Mouse (Mus musculus) heart, embryonic 11.5 days (tissue): ENCODE measurements around the gene Otulin. TPM values are rescaled to one million over a fixed set of nuclear protein-coding genes. Genes with fewer than 3 reads are reported as not detected.

ENCODE experiments used
- ATAC-seq: fragments of 200-750 bp; cut with Nextera tagmentation; replicated peaks from 2 replicates; pipeline ENCODE4 v1.8.0; 2017; ENCODE audit warnings: moderate library complexity; ENCODE audit not compliant: insufficient number of reproducible peaks, low FRiP score, low TSS enrichment
- H3K27ac ChIP-seq: fragments of 300-500 bp; sonication (generic); 2 replicates; pipeline ENCODE4 v1.5.1; 2014; ENCODE audit warnings: mild to moderate bottlenecking, low read depth, low read length
- H3K27me3 ChIP-seq: fragments of 300-500 bp; sonication (generic); 2 replicates; pipeline ENCODE4 v1.6.1; 2014; ENCODE audit warnings: mild to moderate bottlenecking, low read length, mixed read lengths; ENCODE audit not compliant: control insufficient read depth, insufficient read depth
- H3K36me3 ChIP-seq: fragments of 300-500 bp; sonication (generic); 2 replicates; pipeline ENCODE4 v1.6.1; 2014; ENCODE audit warnings: mild to moderate bottlenecking, low read length, moderate library complexity, mixed read lengths; ENCODE audit not compliant: control insufficient read depth, insufficient read depth
- H3K4me1 ChIP-seq: fragments of 300-500 bp; sonication (generic); 2 replicates; pipeline ENCODE4 v1.6.1; 2014; ENCODE audit warnings: low read length; ENCODE audit not compliant: control insufficient read depth, insufficient read depth
- H3K4me2 ChIP-seq: fragments of 300-500 bp; sonication (generic); 2 replicates; pipeline ENCODE4 v1.6.1; 2014; ENCODE audit warnings: mild to moderate bottlenecking, moderate library complexity
- H3K4me3 ChIP-seq: fragments of 300-500 bp; sonication (generic); 2 replicates; pipeline ENCODE4 v1.5.1; 2014; ENCODE audit warnings: low read depth, low read length
- H3K9ac ChIP-seq: fragments of 300-500 bp; sonication (generic); 2 replicates; pipeline ENCODE4 v1.6.1; 2014; ENCODE audit warnings: mild to moderate bottlenecking, low read depth, low read length, moderate library complexity
- H3K9me3 ChIP-seq: fragments of 300-500 bp; sonication (generic); replicated peaks from 2 replicates; pipeline ENCODE4 v1.6.1; 2016; ENCODE audit warnings: low read length; ENCODE audit not compliant: control insufficient read depth
- WGBS: fragments of 180-500 bp; shearing (Covaris S2); extraction: QIAGEN DNeasy Blood & Tissue Kit; methylation state at CpG from one replicate; pipeline ENCODE4 v1.1.7; 2014; ENCODE audit not compliant: insufficient replicate concordance; 5-methylcytosine and 5-hydroxymethylcytosine counted together
- polyA plus RNA-seq: library from polyadenylated mRNA; unstranded; fragments of >200 nt; fragmentation: Nextera tagmentation; extraction: Ambion mirVana; gene quantifications from 2 replicates; pipeline ENCODE4 v1.2.1, GENCODE M21; 2014

Gene Otulin
- polyA plus RNA-seq, 1 experiment from 2014 or later, result 26.7 TPM

DNA sequence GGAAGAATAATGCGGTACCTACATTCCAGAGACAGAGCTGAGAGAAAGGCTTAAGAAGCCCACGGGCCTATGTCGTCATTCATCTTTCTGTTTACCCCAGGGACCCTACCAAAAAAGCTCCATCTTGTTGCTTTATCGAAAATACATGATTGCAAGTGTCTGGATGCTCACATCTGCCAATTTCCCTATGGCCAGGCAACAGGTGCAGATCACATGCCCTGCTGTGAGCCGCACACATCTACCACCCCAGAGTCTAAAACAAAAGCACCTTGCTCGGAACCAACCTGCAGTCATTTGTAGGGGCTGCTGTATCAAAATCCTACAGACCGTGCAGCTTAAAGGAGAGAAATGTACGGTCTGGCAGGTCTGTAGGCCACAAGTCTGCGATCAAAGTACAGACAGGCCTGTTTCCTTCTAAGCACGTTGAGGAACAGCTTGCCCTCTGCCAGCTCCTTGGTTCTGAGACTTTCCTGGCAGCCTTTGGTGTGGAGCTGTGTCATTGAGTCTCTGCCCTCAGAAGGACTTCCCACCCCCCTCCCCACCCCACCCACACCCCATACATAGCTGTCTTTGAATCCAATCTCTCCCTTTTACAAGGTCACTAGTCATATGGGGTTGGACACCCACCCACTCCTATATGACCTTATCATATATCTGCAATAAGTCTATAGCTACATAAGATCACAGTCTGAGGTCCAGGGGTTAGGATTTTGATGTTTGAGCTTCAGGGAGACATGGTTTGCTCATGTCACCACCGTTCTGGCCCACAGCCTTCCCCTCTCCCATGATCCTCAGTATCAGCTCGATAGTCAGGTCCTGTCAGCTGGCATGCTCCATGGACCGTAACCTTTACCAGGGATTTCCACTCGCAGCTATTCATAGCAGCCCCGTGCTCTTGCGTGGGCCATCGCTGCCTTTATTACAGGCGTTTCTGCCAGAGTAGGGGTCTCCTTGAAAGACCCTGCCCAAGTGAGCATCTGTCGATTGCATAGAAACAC is 79.1 kb downstream of the Otulin start:
- WGBS, result 84% methylated on average over 19 of the region's 19 CpGs
- no peak overlapping the region for H3K27ac ChIP-seq

DNA sequence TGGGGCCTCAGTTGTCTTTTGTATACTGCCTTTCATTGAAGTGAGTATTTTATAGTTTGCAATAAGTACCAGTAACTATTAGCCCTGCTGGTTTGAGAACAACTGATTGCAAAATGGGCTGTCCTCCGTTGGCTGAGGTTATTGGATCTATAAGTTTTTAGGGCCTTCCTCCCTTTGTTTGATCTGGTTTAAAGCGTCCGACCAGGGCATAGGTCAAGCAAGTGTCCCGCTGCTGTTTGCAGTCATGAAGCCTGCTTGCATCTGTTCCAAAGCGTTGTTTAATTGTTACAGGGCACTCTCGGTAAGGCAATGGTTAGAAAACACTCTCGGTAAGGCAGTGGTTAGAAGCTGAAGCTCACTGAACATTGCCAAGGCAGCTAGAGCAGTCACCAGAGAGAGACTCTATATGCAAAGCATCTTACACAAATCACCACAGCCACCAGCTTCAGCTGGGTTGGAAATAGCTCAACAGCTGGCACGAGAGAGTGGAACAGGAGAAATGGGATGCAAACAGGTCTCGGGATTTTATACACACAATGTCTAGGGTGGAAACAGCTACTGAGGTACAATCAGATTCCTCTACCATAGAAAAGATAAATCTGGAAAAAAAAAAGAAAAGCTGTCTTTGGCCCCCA is 80.0 kb downstream of the Otulin start:
- Histone ChIP-seq H3K4me2 (no peak overlapping the region), H3K4me1 (peaks cover 8% of the 10 kb centered on the region), H3K9me3 (no peaks in the 10 kb centered on the region), H3K4me3 (no peak overlapping the region), H3K36me3 (no peaks in the 10 kb centered on the region), H3K27me3 (no peaks in the 10 kb centered on the region), H3K9ac (no peak overlapping the region), H3K27ac (no peak overlapping the region)
- 83% methylated on average over 9 of the region's 9 CpGs for WGBS
- no peak for ATAC-seq

More for the DNA sequence above, 79.1 kb downstream of the Otulin start:
- Histone ChIP-seq H3K36me3 (no peaks in the 10 kb centered on the region), H3K27me3 (no peaks in the 10 kb centered on the region), H3K9ac (no peak overlapping the region), H3K4me2 (no peak overlapping the region), H3K9me3 (no peaks in the 10 kb centered on the region), H3K4me1 (peaks cover 8% of the 10 kb centered on the region), H3K4me3 (no peak overlapping the region)
- no peak for ATAC-seq

DNA sequence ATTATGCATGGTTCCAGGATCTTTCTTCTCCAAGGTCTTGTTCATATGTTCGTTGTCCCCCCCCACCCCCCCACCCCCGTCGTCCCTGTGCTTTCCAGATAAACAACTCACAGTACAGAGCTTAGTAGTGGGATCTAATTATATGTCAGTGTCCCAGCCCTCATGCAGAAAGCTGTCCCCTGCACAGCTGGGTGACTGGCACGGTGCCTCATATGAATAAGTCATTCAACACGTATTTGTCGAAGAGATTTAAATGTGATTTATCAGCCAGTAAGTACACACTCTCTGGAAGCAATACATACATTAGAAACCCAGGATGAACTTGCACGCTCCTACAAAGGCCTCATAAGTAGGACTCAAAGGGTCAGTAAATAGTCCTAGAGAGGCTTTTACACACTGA is 80.6 kb downstream of the Otulin start:
- H3K27ac ChIP-seq, result no peak overlapping the region
- no peak overlapping the region for H3K9ac ChIP-seq
- no peaks in the 10 kb centered on the region for H3K9me3 ChIP-seq
- no peak for ATAC-seq
- H3K4me1 ChIP-seq, result peaks cover 8% of the 10 kb centered on the region
- H3K4me3 ChIP-seq, result no peak overlapping the region
- H3K36me3 ChIP-seq, result no peaks in the 10 kb centered on the region
- WGBS, result 80% methylated on average over 7 of the region's 7 CpGs
- H3K27me3 ChIP-seq, result no peaks in the 10 kb centered on the region
- H3K4me2 ChIP-seq, result no peak overlapping the region

DNA sequence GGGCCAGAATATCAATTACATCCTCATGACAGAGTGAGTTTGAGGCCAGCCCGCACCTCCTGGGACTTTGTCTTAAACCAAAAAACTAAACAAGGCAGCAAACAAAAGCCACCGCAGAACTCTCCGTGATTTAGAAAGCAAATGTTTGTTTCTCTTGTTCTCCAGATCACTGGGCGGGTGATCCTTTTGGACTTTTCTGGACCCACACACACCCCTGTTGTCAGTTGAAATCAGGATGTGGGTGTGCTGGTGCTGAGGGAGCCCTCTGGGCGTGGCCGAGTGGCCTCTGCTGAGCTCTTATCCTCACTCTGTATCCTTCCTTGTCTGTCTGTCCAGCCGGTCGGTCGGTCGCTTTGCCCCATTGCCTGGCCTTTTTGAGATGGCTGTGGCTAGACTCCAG is 81.4 kb downstream of the Otulin start:
- WGBS, result 82% methylated on average over 10 of the region's 10 CpGs
- no peak for ATAC-seq

DNA sequence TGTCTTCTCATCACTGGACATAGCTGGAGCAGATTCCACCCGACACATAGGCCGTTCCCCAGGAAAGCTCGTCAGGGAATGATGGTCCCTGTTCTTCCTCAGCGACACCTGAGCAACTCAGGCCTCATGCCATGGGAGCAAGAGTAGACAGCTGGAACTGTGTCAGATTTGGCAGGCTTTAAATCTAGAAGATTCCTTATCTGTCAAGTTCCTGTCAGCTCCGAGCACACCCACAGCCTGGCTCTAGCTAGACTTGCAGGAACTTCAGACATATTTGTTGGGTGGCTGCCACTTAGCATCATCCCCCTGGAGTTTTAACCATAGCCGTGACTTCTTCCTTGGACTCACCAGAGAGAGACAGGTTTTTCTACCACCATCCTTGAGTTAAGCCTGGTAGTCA is 82.4 kb downstream of the Otulin start:
- H3K4me2 ChIP-seq, result no peak overlapping the region
- H3K27ac ChIP-seq, result no peak overlapping the region
- no peak for ATAC-seq
- no peak overlapping the region for H3K9ac ChIP-seq
- WGBS, result 59% methylated on average over 6 of the region's 6 CpGs
- no peaks in the 10 kb centered on the region for H3K27me3 ChIP-seq
- no peaks in the 10 kb centered on the region for H3K9me3 ChIP-seq
- H3K36me3 ChIP-seq, result no peaks in the 10 kb centered on the region
- no peak overlapping the region for H3K4me3 ChIP-seq
- peaks cover 8% of the 10 kb centered on the region for H3K4me1 ChIP-seq

More for the DNA sequence above, 81.4 kb downstream of the Otulin start:
- H3K36me3 ChIP-seq, result no peaks in the 10 kb centered on the region
- H3K9ac ChIP-seq, result no peak overlapping the region
- no peak overlapping the region for H3K4me2 ChIP-seq
- no peak overlapping the region for H3K4me3 ChIP-seq
- H3K4me1 ChIP-seq, result peaks cover 8% of the 10 kb centered on the region
- no peaks in the 10 kb centered on the region for H3K27me3 ChIP-seq
- no peak overlapping the region for H3K27ac ChIP-seq
- H3K9me3 ChIP-seq, result no peaks in the 10 kb centered on the region

DNA sequence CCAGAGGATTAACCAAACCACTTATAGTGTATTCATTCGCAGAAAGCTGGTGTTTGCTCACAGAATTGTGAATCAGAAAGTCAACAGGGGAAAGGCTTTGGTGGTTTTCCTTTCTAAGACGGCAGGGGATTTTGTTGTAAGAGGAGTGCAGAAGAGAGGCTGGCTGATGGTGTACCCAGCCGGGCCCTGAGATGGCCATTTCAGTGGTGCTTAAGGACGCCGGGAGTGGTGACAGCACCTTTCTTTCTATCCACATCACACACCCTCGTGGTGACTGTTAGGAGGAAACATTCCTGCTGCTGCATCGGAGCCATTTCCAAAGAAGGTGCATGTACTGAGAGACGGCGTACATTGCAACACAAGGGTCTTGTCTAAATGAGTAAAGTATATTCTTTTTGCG is 85.3 kb downstream of the Otulin start:
- H3K4me2 ChIP-seq, result no peak overlapping the region
- peaks cover 10% of the 10 kb centered on the region; the same call in 1 of the 2 replicates for H3K4me1 ChIP-seq
- H3K36me3 ChIP-seq, result no peaks in the 10 kb centered on the region
- no peaks in the 10 kb centered on the region for H3K9me3 ChIP-seq
- H3K4me3 ChIP-seq, result no peak overlapping the region
- WGBS, result 70% methylated on average over 10 of the region's 10 CpGs
- H3K27ac ChIP-seq, result no peak overlapping the region
- H3K9ac ChIP-seq, result no peak overlapping the region
- no peaks in the 10 kb centered on the region for H3K27me3 ChIP-seq
- ATAC-seq, result no peak

DNA sequence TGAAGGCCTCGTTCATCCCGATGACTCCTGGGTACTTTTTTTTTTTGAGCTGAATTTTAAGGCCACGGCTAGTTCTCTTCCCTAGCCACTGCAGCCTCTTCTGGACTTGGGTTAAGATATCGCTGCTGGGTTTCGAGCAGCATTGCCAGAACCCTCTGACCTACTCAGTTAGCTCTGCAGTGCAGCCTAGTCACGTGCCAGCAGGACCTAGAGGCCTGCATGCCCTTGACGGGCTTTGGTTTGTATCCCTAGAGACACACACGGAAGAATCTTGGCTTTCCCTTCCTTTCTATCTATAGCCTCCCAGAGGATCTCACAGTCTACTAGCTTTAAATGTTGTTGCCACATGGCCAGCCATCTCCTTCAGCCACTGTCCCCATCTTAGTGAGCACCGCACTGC is 90.7 kb downstream of the Otulin start:
- Histone ChIP-seq H3K4me1 (peaks cover 49% of the 10 kb centered on the region), H3K4me3 (no peak overlapping the region), H3K4me2 (no peak overlapping the region), H3K9me3 (no peaks in the 10 kb centered on the region), H3K36me3 (no peaks in the 10 kb centered on the region), H3K27me3 (no peaks in the 10 kb centered on the region), H3K27ac (peak overlapping the region; percentile 57), H3K9ac (no peak overlapping the region)
- ATAC-seq, result no peak
- WGBS, result 73% methylated on average over 9 of the region's 9 CpGs

DNA sequence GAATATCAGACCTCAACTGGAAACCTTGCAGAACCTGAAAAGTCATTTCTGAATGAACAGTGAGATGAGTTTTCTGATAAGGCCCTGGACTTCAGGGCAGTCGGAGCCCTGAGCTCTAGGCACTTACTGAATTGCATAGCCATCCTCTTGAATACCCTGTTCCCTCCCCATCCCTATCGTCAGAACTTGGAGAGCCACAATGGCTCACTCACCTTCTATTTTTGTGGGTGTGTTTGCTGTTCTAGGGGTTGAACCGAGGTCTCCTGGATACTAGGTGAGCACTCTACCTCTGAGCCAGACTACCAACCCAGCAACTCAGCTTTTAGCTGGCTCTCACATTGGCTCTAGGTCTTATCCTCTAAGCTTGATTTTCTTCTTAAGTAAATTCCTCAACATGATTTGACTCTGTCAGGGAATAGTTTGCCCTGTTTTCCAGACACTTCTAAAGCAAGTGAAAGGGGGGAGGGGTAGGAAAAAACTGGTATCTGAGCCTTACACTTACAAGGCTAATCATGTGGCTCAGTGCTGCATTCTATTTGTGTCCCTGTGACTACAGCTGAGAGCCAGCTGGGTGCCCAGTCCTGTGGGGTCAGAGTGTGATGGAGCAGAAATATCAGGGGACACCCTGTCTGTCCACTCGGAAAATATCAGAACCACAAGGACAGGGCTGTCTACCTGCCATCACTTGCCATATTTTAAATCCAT is 92.8 kb downstream of the Otulin start:
- Histone ChIP-seq H3K27me3 (no peaks in the 10 kb centered on the region), H3K4me3 (no peak overlapping the region), H3K4me1 (peaks cover 49% of the 10 kb centered on the region), H3K4me2 (peak overlapping the region; percentile 16; the same call in 1 of the 2 replicates), H3K27ac (peak overlapping the region; percentile 80), H3K9ac (no peak overlapping the region), H3K9me3 (no peaks in the 10 kb centered on the region), H3K36me3 (no peaks in the 10 kb centered on the region)
- ATAC-seq, result peak; percentile 70
- WGBS, result 31% methylated on average over 4 of the region's 4 CpGs
